Mouse (Mus musculus): ENCODE data around the gene Rheb.

- TF ChIP-seq CHD2 (IDR thresholded peaks at IDR 0.05; ENCODE audit: low read depth, low read length): no peak
- no peak for TF ChIP-seq HCFC1 (IDR thresholded peaks at IDR 0.05; ENCODE audit: borderline replicate concordance, insufficient read depth, low read length)
- no peak for TF ChIP-seq ZC3H11A (IDR thresholded peaks at IDR 0.05; ENCODE audit: borderline replicate concordance, low read depth, low read length)
These were observed 85.5 kb downstream of the Rheb start for GRCm38 (mm10) chr5:24756931-24757330.
